Mouse (Mus musculus) gastrocnemius, adult 18-20 months (tissue): ENCODE data around the gene Eif3b. TPM values are rescaled to one million over a fixed set of nuclear protein-coding genes. Genes with fewer than 3 reads are reported as not detected.

Source experiments
- DNase-seq: peaks from one replicate; pipeline ENCODE4 v3.0.0; 2021; ENCODE audit warnings: low spot score
- microRNA-seq: library from miRNA; unstranded; fragments of <30 nt; microRNA quantifications from one replicate; pipeline ENCODE4 v1.2.0, GENCODE M21; 2021
- total RNA-seq, 2 experiments: library from RNA; stranded (reverse); gene quantifications; 2 replicates each; pipeline ENCODE4 v1.2.3; 2021

The Eif3b gene
- total RNA-seq, 2 experiments from 2014 or later, result 78.9 to 84.5 TPM

DNA sequence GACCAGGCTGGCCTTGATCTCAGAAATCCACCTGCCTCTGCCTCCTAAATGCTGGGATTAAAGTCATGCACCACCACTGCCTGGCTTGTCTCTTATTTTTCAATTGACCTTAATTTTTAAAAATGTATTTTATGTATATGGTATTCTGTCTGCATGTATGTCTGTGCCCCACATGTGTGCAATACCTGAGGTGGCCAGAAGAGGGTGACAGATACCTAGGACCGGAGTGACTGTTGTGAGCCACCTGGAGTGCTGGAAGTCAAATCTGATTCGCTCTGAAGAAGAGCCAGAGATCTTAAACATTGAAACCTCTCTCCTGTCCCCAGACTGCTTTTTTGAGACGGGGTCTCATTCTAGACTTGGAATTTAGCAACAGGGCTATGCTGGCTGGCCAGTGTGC, 53.2 kb downstream of the Eif3b start:
- DNase-seq, result no peak

GRCm38 (mm10) chr5:140481458-140481857, 62.3 kb downstream of the Eif3b start:
- no peak for DNase-seq

- DNase-seq, result no peak
Observed at GRCm38 (mm10) chr5:140491142-140491541, 72.0 kb downstream of the Eif3b start.

- DNase-seq, result no peak
Observed at GRCm38 (mm10) chr5:140492684-140493233, 73.6 kb downstream of the Eif3b start.

Small RNA genes within 50 kb of the gene (microRNA-seq; reads per million reads assigned to microRNA genes)
- not detected for gene Mir7038

Other genes with a start within 250 kb of the Eif3b start
- 1 to 10 TPM; 7.0 to 7.2 TPM for gene Mad1l1, start 97.8 kb upstream of the Eif3b start, total RNA-seq
- 1 to 10 TPM; 4.8 to 6.4 TPM for gene Nudt1, start 97.7 kb upstream of the Eif3b start, total RNA-seq
- 1 to 10 TPM; 5.8 to 6.2 TPM for gene Mrm2, start 87.4 kb upstream of the Eif3b start, total RNA-seq
- 10 to 100 TPM in 1 of 2 experiments, 1 to 10 TPM in 1; 8.0 to 10.7 TPM for gene Snx8, start 30.1 kb upstream of the Eif3b start, total RNA-seq
- not detected for gene Gm4869, start 26.3 kb downstream of the Eif3b start, total RNA-seq
- 1 to 10 TPM; 4.2 to 5.0 TPM for gene Chst12, start 86.2 kb downstream of the Eif3b start, total RNA-seq
- not detected for gene Grifin, start 145.7 kb downstream of the Eif3b start, total RNA-seq
- 1 to 10 TPM; 3.3 to 3.5 TPM for gene Lfng, start 188.0 kb downstream of the Eif3b start, total RNA-seq
- gene Ttyh3, start 229.7 kb downstream of the Eif3b start, total RNA-seq, result 1 to 10 TPM; 4.1 to 5.4 TPM